Mouse (Mus musculus) lung, postnatal 14 days (tissue): ENCODE measurements around the gene Inpp4b.
A peak's percentile ranks its signal among the peaks of the same experiment; 100 is the strongest.

Source experiments
- DNase-seq: peaks from one replicate; pipeline ENCODE4 v3.0.0; 2021

Inpp4b gene

GRCm38 (mm10) chr8:81483834-81484233 is 141.5 kb downstream of the Inpp4b start:
- no peak for DNase-seq

- DNase-seq = no peak
Observed at GRCm38 (mm10) chr8:81485626-81486025, 143.3 kb downstream of the Inpp4b start.

GRCm38 (mm10) chr8:81489894-81490661 is 147.7 kb downstream of the Inpp4b start:
- DNase-seq = no peak

- no peak for DNase-seq
Observed at GRCm38 (mm10) chr8:81491097-81491705, 148.8 kb downstream of the Inpp4b start.

GRCm38 (mm10) chr8:81491706-81492204 is 149.4 kb downstream of the Inpp4b start:
- DNase-seq = no peak

- no peak for DNase-seq
Observed at GRCm38 (mm10) chr8:81494823-81495222, 152.5 kb downstream of the Inpp4b start.

- no peak for DNase-seq
Observed at GRCm38 (mm10) chr8:81497646-81498045, 155.3 kb downstream of the Inpp4b start.

GRCm38 (mm10) chr8:81502216-81502615 is 159.9 kb downstream of the Inpp4b start:
- no peak for DNase-seq

GRCm38 (mm10) chr8:81502982-81503381 is 160.6 kb downstream of the Inpp4b start:
- no peak for DNase-seq

- DNase-seq = no peak
Observed at GRCm38 (mm10) chr8:81512826-81513225, 170.5 kb downstream of the Inpp4b start.

- DNase-seq = no peak
Observed at GRCm38 (mm10) chr8:81514425-81514824, 172.1 kb downstream of the Inpp4b start.

GRCm38 (mm10) chr8:81522085-81522484 is 179.7 kb downstream of the Inpp4b start:
- no peak for DNase-seq

- DNase-seq = no peak
Observed at GRCm38 (mm10) chr8:81524561-81524960, 182.2 kb downstream of the Inpp4b start.

GRCm38 (mm10) chr8:81527661-81528060 is 185.3 kb downstream of the Inpp4b start:
- no peak for DNase-seq

- DNase-seq = no peak
Observed at GRCm38 (mm10) chr8:81538310-81538709, 196.0 kb downstream of the Inpp4b start.

GRCm38 (mm10) chr8:81558550-81558949 is 216.2 kb downstream of the Inpp4b start:
- DNase-seq = no peak

GRCm38 (mm10) chr8:81562405-81562804 is 220.0 kb downstream of the Inpp4b start:
- no peak for DNase-seq

- DNase-seq = no peak
Observed at GRCm38 (mm10) chr8:81565484-81565883, 223.1 kb downstream of the Inpp4b start.

- DNase-seq = no peak
Observed at GRCm38 (mm10) chr8:81572319-81573104, 230.2 kb downstream of the Inpp4b start.

- no peak for DNase-seq
Observed at GRCm38 (mm10) chr8:81575268-81575917, 233.0 kb downstream of the Inpp4b start.

GRCm38 (mm10) chr8:81578951-81579350 is 236.6 kb downstream of the Inpp4b start:
- DNase-seq = no peak

- DNase-seq = peak; percentile 21
Observed at GRCm38 (mm10) chr8:81581817-81582437, 239.6 kb downstream of the Inpp4b start.
